Mouse (Mus musculus) regulatory T cell (primary cell): ENCODE data around the gene Gtdc1.

Experiments
- in situ Hi-C: fragments of 300-600 bp; cut with MboI, MseI; formaldehyde crosslinking; loops from one replicate; pipeline ENCODE4 v1.15.1; 2025; ENCODE audit warnings: high pct_unique_total_duplicates

Gtdc1 gene

GRCm38 (mm10) chr2:44926167-44926682 lies 1.2 kb downstream of the Gtdc1 start:
- in situ Hi-C loops: loop anchor here (5.0 kb wide), 2 partner anchors 51 to 181 kb away; no protein-coding TSS in a partner anchor

- in situ Hi-C loops: loop anchor here (5.0 kb wide), 2 partner anchors 53 to 183 kb away; no protein-coding TSS in a partner anchor
Measured at GRCm38 (mm10) chr2:44924618-44925017, 2.8 kb downstream of the Gtdc1 start.

DNA sequence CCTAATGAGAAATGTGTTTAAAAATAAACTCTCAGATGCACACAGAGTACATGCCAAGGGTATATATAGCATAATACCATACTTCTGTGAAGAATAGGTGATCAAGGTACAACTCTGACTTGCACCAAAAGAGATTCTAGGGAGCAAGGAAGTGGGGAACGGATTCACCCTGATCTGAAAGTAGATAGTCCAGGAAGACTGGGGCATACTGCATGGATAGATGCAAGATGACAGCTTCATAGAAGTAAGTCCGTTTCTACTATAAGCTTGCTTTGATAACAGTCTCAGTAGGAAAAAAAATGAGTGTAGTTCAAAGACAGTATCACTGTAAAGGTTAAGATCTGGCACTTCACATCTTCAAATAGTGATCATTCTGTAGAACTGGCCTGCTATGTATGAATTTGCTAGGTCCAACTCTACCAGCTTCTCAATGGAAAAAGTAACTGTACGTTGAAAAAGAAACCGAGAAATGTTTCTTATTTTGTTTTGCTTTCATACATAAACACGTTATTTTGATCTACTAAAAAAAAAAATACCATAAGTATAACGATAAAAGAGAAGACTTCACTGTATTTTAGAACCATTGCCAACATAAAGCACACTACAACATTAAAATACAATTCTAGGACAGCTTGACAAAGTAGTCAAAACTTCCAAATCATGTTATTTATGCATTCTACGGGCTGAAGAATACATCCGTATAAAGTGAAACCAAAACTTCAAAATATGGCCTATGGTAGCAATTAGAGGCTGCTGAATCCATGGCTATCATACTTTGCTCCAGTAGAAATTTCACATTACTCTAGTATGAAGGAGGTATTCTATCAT lies 4.2 kb downstream of the Gtdc1 start:
- in situ Hi-C loops: no loop called here

GRCm38 (mm10) chr2:44922500-44922899 lies 5.0 kb downstream of the Gtdc1 start:
- in situ Hi-C loops: no loop called here

- in situ Hi-C loops: no loop called here
Measured at GRCm38 (mm10) chr2:44920471-44920870, 7.0 kb downstream of the Gtdc1 start.

GRCm38 (mm10) chr2:44919326-44919725 lies 8.1 kb downstream of the Gtdc1 start:
- in situ Hi-C loops: no loop called here

DNA sequence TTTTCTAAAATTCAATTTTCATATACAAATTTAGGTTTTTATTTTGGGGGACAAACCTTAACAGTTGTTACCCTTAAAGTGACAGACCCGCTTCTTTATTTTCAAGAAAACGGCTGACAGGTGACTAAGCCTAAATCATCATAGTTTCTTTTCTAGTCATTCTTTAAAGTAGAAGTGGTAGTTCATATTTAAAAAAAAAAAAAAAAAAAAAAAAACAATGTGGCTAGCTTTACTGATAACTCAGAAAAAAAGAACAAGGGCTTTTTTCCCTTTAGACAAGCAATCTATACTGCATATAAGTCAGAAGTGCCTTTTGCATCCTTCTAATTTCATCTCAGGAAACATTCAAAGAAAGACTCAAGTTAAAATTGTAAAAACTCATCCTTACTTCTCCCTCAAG lies 8.7 kb downstream of the Gtdc1 start:
- in situ Hi-C loops: no loop called here

GRCm38 (mm10) chr2:44916286-44916685 lies 11.2 kb downstream of the Gtdc1 start:
- in situ Hi-C loops: no loop called here

- in situ Hi-C loops: no loop called here
Measured at GRCm38 (mm10) chr2:44897801-44898200, 29.7 kb downstream of the Gtdc1 start.

- in situ Hi-C loops: no loop called here
Measured at GRCm38 (mm10) chr2:44873718-44874117, 53.7 kb downstream of the Gtdc1 start.

DNA sequence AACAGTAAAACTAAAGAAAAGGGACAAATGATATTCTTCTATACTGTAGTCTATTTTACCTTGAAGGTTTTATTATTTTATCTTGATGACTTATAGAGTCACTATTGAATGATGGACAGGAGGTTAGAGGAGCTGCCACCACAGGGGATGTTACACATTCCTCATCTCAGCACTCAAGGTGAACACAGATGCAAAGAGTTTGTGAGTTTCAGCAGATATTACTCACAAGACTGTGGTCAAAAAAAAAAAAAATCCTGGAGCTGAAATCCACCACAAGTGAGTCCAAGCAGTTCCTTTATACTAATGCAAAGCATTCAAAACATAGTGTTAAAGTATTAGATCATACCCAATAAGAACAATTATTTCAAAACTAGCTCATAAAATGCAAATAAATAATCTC lies 62.7 kb downstream of the Gtdc1 start:
- in situ Hi-C loops: no loop called here

DNA sequence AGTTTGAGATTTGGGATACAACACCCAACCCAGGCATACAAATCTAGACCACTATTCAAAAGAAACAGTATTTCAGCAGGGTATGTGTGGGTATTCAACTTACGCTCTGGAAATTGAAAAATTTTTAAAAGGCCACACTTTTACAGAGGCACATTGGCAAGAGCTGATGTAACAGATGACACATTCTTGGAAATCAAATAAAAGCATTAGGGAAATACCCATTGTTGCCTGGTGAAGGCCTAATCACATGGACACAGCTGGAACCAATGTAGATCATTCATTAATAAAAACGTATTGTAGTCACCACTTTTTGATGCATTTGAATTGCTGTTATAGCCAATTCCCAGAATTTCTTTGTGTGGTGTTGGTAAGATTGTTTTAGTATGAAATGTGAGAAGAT lies 73.0 kb downstream of the Gtdc1 start:
- in situ Hi-C loops: no loop called here

DNA sequence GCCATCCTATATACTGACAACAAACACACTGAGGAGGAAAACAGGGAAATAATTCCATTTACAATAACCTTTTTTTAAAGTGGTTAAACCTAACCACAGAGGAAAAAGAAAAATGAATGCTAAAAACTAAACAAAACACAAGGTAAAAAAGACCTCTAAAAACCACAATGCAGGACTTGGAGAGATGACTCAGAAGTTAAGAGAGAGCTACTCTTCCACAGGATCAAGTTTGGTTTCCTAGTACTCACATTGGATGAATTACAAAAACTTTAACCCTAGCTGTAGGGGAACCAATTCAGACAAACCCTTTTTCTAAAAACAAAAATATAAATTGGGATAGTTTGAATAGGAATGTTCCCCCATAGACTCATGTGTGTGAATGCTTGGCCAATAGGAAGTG lies 77.8 kb downstream of the Gtdc1 start:
- in situ Hi-C loops: no loop called here

DNA sequence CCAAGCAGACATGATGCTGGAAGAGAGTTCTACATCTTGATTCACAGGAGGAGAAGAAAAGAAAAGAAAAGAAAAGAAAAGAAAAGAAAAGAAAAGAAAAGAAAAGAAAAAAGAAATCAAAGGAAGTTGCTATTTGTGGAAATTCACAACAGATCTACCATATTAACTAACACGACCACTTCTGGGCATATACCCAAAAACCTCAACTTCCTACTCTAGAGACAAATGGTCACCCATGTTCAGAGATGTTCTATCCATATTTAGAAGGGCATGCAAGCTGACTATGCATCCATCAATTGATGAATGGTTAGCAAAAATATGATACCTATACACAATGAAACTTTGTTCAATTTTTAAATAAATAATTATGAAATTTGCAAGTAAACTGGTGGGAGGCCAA lies 79.3 kb downstream of the Gtdc1 start:
- in situ Hi-C loops: no loop called here

GRCm38 (mm10) chr2:44845424-44845823 lies 82.0 kb downstream of the Gtdc1 start:
- in situ Hi-C loops: no loop called here

DNA sequence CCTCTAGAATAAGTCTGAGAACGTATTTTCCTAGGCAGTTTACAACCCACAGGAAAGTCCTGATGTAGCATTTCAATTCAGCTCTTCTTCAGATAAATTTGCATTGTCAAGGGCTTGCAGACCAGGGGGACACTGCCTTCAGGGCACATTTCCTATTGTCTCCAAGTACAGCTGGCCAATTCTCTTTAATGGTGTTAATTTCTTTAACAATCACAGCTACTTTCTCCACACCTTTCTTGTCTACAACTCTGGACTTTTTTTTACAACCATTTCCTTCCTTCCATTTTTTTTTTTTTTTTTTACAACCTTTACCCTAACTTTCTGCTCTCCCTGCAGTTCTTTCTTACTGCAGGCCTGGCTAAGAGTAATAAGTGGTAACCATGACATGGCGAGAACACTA lies 97.7 kb downstream of the Gtdc1 start:
- in situ Hi-C loops: no loop called here

GRCm38 (mm10) chr2:44829346-44829745 lies 98.1 kb downstream of the Gtdc1 start:
- in situ Hi-C loops: no loop called here

DNA sequence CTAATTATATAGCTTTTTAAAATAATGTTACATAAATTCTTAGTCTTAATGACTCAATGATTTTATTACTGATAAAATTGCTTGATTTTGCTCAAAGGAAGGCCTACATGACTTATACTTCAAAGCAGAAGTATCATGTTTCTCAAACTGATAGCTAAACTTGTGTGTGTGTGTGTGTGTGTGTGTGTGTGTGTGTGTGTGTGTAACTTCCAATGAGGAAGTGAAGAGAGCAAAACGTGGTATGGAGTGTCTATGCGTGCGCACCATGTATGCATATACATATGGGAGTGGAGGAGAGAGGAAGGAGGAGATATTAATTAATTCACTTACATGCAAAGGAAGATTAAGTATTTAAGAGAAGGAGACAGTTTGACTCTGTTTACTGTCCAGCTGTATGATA lies 100.8 kb downstream of the Gtdc1 start:
- in situ Hi-C loops: no loop called here

DNA sequence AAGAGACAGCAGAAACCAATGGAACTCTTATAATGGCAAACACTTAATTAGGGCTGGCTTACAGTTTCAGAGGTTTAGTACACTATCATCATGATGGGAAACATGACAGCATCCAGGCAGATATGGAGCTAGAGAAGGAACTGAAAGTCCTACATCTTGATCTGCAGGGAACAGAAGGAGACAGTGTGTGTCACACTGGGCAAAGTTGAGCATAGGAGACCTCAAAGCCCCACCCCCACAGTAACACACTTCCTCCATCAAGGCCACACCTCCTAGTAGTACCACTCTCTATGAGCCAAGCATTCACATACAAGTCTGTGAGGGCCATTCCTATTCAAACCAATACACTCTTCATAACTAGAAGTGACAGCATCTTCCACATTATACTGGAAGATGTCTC lies 109.7 kb downstream of the Gtdc1 start:
- in situ Hi-C loops: no loop called here

DNA sequence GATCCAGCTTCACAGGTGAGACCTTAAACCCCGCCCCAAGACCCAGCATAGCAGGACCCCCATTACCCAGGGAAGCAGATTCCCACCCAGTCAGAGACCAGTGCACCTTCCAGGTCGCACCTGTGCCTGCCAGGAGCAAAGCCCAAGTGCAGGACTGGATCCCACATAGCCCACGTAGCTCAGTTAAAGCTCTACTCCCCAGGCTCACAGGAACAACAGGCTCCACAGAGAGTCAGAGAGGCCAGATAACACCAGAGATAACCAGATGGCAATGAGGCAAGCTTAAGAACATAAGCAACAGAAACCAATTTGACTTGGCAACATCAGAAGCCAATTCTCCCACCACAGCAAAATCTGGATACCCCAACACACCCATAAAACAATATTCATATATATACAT lies 113.7 kb downstream of the Gtdc1 start:
- in situ Hi-C loops: no loop called here

DNA sequence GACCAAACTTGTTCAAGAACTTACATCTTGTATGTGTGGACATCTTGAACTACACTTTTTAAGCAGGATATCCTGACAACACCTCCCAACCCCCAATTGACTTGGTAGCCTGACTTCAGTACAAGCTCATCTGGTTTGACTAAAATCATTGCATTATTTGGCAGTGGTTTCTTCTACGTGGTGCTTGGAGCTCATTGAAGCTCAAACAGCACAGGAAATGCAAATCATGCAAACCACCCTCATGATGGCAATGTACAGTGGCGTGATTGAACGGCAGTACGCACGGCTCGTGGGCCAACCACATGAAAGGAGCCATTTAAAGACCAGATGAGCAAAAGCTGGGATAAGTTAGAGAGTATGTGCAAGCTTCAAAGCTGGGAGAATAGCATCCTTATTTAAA lies 123.0 kb downstream of the Gtdc1 start:
- in situ Hi-C loops: no loop called here

GRCm38 (mm10) chr2:44801361-44801760 lies 126.1 kb downstream of the Gtdc1 start:
- in situ Hi-C loops: no loop called here

DNA sequence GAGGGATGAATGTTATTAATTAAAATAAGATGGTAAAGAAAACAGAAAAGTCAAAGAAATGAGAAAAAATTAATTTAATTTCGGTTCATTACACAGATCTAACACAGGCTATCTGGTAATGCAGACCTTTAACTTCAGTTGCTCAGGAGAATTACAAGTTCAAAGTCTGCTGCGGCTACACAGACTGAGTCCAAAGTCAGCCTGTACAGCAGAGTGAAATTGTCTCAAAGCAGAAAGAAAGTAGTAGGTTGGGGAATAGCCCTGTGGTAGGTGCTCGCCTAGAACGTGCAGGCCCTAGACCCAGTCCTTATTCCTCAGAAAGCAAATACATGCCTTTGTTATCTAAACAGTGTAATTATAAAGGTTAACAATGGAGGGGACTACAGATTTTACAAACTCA lies 135.6 kb downstream of the Gtdc1 start:
- in situ Hi-C loops: no loop called here
